Mouse (Mus musculus) MEL (cell line): ENCODE data around the gene Mafk. TPM values are rescaled to one million over a fixed set of nuclear protein-coding genes. Genes with fewer than 3 reads are reported as not detected.

Experiments
- DNase-seq: peaks from one replicate; pipeline ENCODE4 v3.0.0; 2011; ENCODE audit warnings: low read depth, low spot score
- H3K27ac ChIP-seq: 2 replicates; pipeline ENCODE4 v1.5.1; 2012; ENCODE audit warnings: low read depth, mild to moderate bottlenecking, control low read depth, low read length, moderate library complexity; ENCODE audit not compliant: control insufficient read depth
- H3K27me3 ChIP-seq, 2 experiments: fragments of 150-350 bp in 1 of 2; sonication (generic) in 1 of 2; 2 replicates each; pipeline ENCODE4 v1.6.1; 2012; ENCODE audit warnings: low read length in 2 of 2, mild to moderate bottlenecking in 2 of 2, improper control_type of control experiment in 1 of 2, moderate library complexity in 1 of 2; ENCODE audit not compliant: insufficient read depth in 2 of 2, control insufficient read depth in 1 of 2
- H3K36me3 ChIP-seq, 2 experiments: 2 replicates each; pipeline ENCODE4 v1.6.1; 2012 to 2014; ENCODE audit warnings: low read length in 2 of 2, improper control_type of control experiment in 1 of 2, inconsistent platforms in 1 of 2, mild to moderate bottlenecking in 1 of 2; ENCODE audit not compliant: insufficient read depth in 2 of 2, control insufficient read depth in 1 of 2
- H3K4me1 ChIP-seq, 2 experiments: fragments of 150-350 bp in 1 of 2; sonication (generic) in 1 of 2; 2 replicates each; pipeline ENCODE4 v1.6.1; 2012; ENCODE audit warnings: low read length in 2 of 2, improper control_type of control experiment in 1 of 2, mild to moderate bottlenecking in 1 of 2; ENCODE audit not compliant: insufficient read depth in 2 of 2, control insufficient read depth in 1 of 2
- H3K4me3 ChIP-seq, 2 experiments: fragments of 150-350 bp in 1 of 2; sonication (generic) in 1 of 2; 2 replicates each; pipeline ENCODE4 v1.5.1; 2012; ENCODE audit warnings: low read depth in 2 of 2, low read length in 2 of 2, mild to moderate bottlenecking in 2 of 2, moderate library complexity in 2 of 2, control low read depth in 1 of 2, improper control_type of control experiment in 1 of 2; ENCODE audit not compliant: control insufficient read depth in 1 of 2, insufficient read depth in 1 of 2
- H3K79me2 ChIP-seq: 2 replicates; pipeline ENCODE4 v1.6.1; 2012; ENCODE audit warnings: mild to moderate bottlenecking, low read length, moderate library complexity; ENCODE audit not compliant: control insufficient read depth, poor library complexity, insufficient read depth
- H3K9ac ChIP-seq: 2 replicates; pipeline ENCODE4 v1.6.1; 2012; ENCODE audit warnings: low read depth, mild to moderate bottlenecking, control low read depth, low read length, moderate library complexity; ENCODE audit not compliant: control insufficient read depth, poor library complexity, severe bottlenecking
- H3K9me3 ChIP-seq: fragments of 150-350 bp; sonication (generic); replicated peaks from 2 replicates; pipeline ENCODE4 v1.6.1; 2012; ENCODE audit warnings: mild to moderate bottlenecking, low read length, improper control_type of control experiment, moderate library complexity; ENCODE audit not compliant: insufficient read depth
- CHD2 ChIP-seq: IDR thresholded peaks from 2 replicates; pipeline ENCODE4 v1.6.1; 2011; ENCODE audit warnings: low read length, improper control_type of control experiment
- EP300 ChIP-seq, 2 experiments: IDR thresholded peaks; 2 replicates each; pipeline ENCODE4 v1.6.1; 2011; ENCODE audit warnings: improper control_type of control experiment in 2 of 2, low read length in 2 of 2, low read depth in 1 of 2, mild to moderate bottlenecking in 1 of 2
- GATA1 ChIP-seq: IDR thresholded peaks from 2 replicates; pipeline ENCODE4 v1.6.1; 2011; ENCODE audit warnings: low read depth, low read length, improper control_type of control experiment
- HCFC1 ChIP-seq: IDR thresholded peaks from 2 replicates; pipeline ENCODE4 v1.6.1; 2012; ENCODE audit warnings: low read depth, mild to moderate bottlenecking, inconsistent platforms, low read length, improper control_type of control experiment, moderate library complexity
- KAT2A ChIP-seq: conservative IDR thresholded peaks from 2 replicates; pipeline ENCODE4 v1.6.1; 2012; ENCODE audit warnings: low read depth, low read length, improper control_type of control experiment, inconsistent platforms
- MAFK ChIP-seq: IDR thresholded peaks from 2 replicates; pipeline ENCODE4 v1.6.1; 2011; ENCODE audit warnings: low read depth, mild to moderate bottlenecking, low read length, improper control_type of control experiment, borderline replicate concordance
- MYC ChIP-seq: IDR thresholded peaks from 2 replicates; pipeline ENCODE4 v1.6.1; 2011; ENCODE audit warnings: low read depth, mild to moderate bottlenecking, low read length, improper control_type of control experiment, moderate library complexity
- NELFE ChIP-seq: IDR thresholded peaks from 2 replicates; pipeline ENCODE4 v1.6.1; 2011; ENCODE audit warnings: low read depth, low read length, improper control_type of control experiment
- POLR2AphosphoS2 ChIP-seq: IDR thresholded peaks from 2 replicates; pipeline ENCODE4 v1.6.1; 2011; ENCODE audit warnings: low read length, improper control_type of control experiment
- SMC3 ChIP-seq: IDR thresholded peaks from 2 replicates; pipeline ENCODE4 v1.6.1; 2011; ENCODE audit warnings: low read depth, low read length, improper control_type of control experiment
- UBTF ChIP-seq: IDR thresholded peaks from 2 replicates; pipeline ENCODE4 v1.6.1; 2012; ENCODE audit warnings: low read depth, mild to moderate bottlenecking, inconsistent platforms, low read length, improper control_type of control experiment, moderate library complexity, borderline replicate concordance; ENCODE audit not compliant: insufficient read depth
- USF1 ChIP-seq: IDR thresholded peaks from 2 replicates; pipeline ENCODE4 v1.6.1; 2014; ENCODE audit warnings: low read depth, mild to moderate bottlenecking, inconsistent platforms, low read length, improper control_type of control experiment, moderate library complexity
- ZC3H11A ChIP-seq: IDR thresholded peaks from 2 replicates; pipeline ENCODE4 v1.6.1; 2012; ENCODE audit warnings: low read depth, mild to moderate bottlenecking, inconsistent platforms, low read length, improper control_type of control experiment
- ZMIZ1 ChIP-seq: IDR thresholded peaks from 2 replicates; pipeline ENCODE4 v1.6.1; 2012; ENCODE audit warnings: low read depth, mild to moderate bottlenecking, inconsistent platforms, low read length, improper control_type of control experiment, moderate library complexity
- polyA plus RNA-seq, 2 experiments: library from polyadenylated mRNA; stranded (reverse) in 1 of 2; unstranded in 1 of 2; fragments of >175 nt in 1 of 2; fragments of >200 nt in 1 of 2; gene quantifications; 2 replicates each; pipeline versions ENCODE4 v1.2.1 to v1.2.4; 2012; ENCODE audit warnings: low replicate concordance in 2 of 2, low read depth in 1 of 2; ENCODE audit not compliant: insufficient read length in 2 of 2, insufficient read depth in 1 of 2, missing spikeins in 1 of 2
- total RNA-seq: library from RNA; depleted of rRNA; stranded (reverse); fragments of 300-350 nt; gene quantifications from 2 replicates; pipeline ENCODE4 v1.2.3, GENCODE M21; 2012; rRNA removed

Mafk gene
- total and polyA plus RNA-seq, 3 experiments, result 56.5 to 62.1 TPM; not detected in 1

- Histone ChIP-seq H3K4me3 (no peak overlapping the region), H3K36me3 (no peaks in the 10 kb centered on the region), H3K27ac (no peak overlapping the region), H3K9ac (no peak overlapping the region)
- DNase-seq, result no peak
- TF ChIP-seq MYC (no peak), KAT2A (no peak), ZMIZ1 (no peak), MAFK (no peak), EP300 (IDR thresholded peaks at IDR 0.05; ENCODE audit: low read depth in 1 of 2, low read length in 2 of 2) (no peak), NELFE (no peak), HCFC1 (no peak)
- TF ChIP-seq, all 39 proteins: peak for 0
- H3K9me3 ChIP-seq, result no peaks in the 10 kb centered on the region
- H3K4me1 ChIP-seq, result no peaks in the 10 kb centered on the region
- no peaks in the 10 kb centered on the region for H3K27me3 ChIP-seq
- H3K79me2 ChIP-seq, result no peaks in the 10 kb centered on the region
Measured at GRCm38 (mm10) chr5:139839142-139839541, 47.8 kb downstream of the Mafk start.

DNA sequence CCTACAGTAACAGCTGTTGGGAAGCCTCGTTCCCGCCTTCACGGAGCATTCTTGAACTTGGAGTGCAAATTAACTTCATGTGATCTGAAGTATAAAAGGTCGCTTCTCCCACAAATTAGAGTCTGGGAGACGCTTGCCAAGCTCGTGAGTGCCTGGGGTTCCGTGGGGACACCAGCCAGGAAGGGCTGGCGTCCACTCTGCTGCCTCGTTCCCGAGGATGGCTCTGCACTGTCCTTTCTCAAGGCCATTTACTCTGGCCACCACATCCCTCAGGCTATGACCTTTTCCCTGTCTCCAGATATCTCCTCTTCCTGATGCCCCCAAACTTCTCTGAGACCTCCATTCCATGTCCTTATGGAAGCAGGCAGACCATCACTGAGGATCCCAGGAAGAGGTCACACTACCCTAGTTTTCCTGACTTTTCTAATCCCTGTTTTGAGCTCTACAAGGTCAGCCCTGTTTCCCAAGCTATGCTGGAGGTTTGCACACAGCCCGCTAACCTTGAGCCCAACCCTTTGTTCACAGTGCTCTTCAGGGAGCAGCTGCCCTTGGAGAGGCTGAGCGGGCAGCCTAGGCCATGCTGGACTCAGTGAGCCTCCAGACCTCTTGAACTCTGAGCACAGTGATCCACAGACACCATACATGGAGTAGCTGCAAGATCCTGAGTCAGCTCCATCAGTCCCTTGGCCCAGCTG is 58.5 kb downstream of the Mafk start:
- DNase-seq, result no peak
- peaks cover 0 to 9% of the 10 kb centered on the region in 2 experiments; a peak in 2 of 4 replicates for H3K4me1 ChIP-seq
- TF ChIP-seq SMC3 (no peak), NELFE (no peak), UBTF (no peak), ZMIZ1 (no peak), KAT2A (no peak), MAFK (no peak), CHD2 (no peak), ZC3H11A (no peak), USF1 (no peak), GATA1 (no peak), POLR2AphosphoS2 (no peak)
- H3K9me3 ChIP-seq, result no peaks in the 10 kb centered on the region
- peaks cover 0 to 6% of the 10 kb centered on the region in 2 experiments; a peak in 2 of 4 replicates for H3K36me3 ChIP-seq
- H3K27ac ChIP-seq, result no peak overlapping the region
- H3K79me2 ChIP-seq, result no peaks in the 10 kb centered on the region
- H3K4me3 ChIP-seq, result no peak overlapping the region
- no peak overlapping the region for H3K9ac ChIP-seq
- no peaks in the 10 kb centered on the region for H3K27me3 ChIP-seq

Other genes with a start within 250 kb of the Mafk start
- not detected in 2 replicates for gene Uncx, start 248.0 kb upstream of the Mafk start, total RNA-seq
- gene Uncx, start 248.0 kb upstream of the Mafk start, polyA plus RNA-seq, result not detected
- 3.3 and 5.4 TPM in 2 replicates for gene Micall2, start 55.2 kb upstream of the Mafk start, total RNA-seq
- 10 to 100 TPM in 1 of 2 experiments, not detected in 1; 17.6 TPM for gene Micall2, start 55.2 kb upstream of the Mafk start, polyA plus RNA-seq
- gene Ints1, start 15.8 kb upstream of the Mafk start, total RNA-seq, result 77.9 and 82.5 TPM in 2 replicates
- gene Ints1, start 15.8 kb upstream of the Mafk start, polyA plus RNA-seq, result 10 to 100 TPM in 1 of 2 experiments, not detected in 1; 89.2 TPM
- gene Tmem184a, start 28.4 kb downstream of the Mafk start, total RNA-seq, result 0.07 and 0.27 TPM in 2 replicates
- under 1 TPM in 1 of 2 experiments, not detected in 1; 0.10 TPM for gene Tmem184a, start 28.4 kb downstream of the Mafk start, polyA plus RNA-seq
- not detected in 2 replicates for gene Gm26938, start 34.9 kb downstream of the Mafk start, total RNA-seq
- gene Gm26938, start 34.9 kb downstream of the Mafk start, polyA plus RNA-seq, result under 1 TPM in 1 of 2 experiments, not detected in 1; 0.11 TPM
- 70.0 and 75.4 TPM in 2 replicates for gene Psmg3, start 35.4 kb downstream of the Mafk start, total RNA-seq
- gene Psmg3, start 35.4 kb downstream of the Mafk start, polyA plus RNA-seq, result 10 to 100 TPM in 1 of 2 experiments, not detected in 1; 81.9 TPM
- gene Elfn1, start 116.4 kb downstream of the Mafk start, total RNA-seq, result 0.07 TPM in 1 of 2 replicates, not detected in the other
- under 1 TPM in 1 of 2 experiments, not detected in 1; 0.08 TPM for gene Elfn1, start 116.4 kb downstream of the Mafk start, polyA plus RNA-seq